Mouse (Mus musculus) skeletal muscle tissue, adult 2 months (tissue): ENCODE results near the gene Arfgef2.

Source experiments
- DNase-seq: peaks from one replicate; pipeline ENCODE4 v3.0.0-alpha.2; 2012; ENCODE audit warnings: low read depth, low spot score

The Arfgef2 gene

GRCm38 (mm10) chr2:166805250-166806172 is at the start of gene Arfgef2:
TSS of gene Arfgef2 (plus strand) at chr2:166805588.
- DNase-seq = peak; percentile 95

GRCm38 (mm10) chr2:166757969-166758368 is 47.4 kb upstream of the Arfgef2 start:
- no peak for DNase-seq

GRCm38 (mm10) chr2:166764051-166764450 is 41.3 kb upstream of the Arfgef2 start:
- no peak for DNase-seq

DNA sequence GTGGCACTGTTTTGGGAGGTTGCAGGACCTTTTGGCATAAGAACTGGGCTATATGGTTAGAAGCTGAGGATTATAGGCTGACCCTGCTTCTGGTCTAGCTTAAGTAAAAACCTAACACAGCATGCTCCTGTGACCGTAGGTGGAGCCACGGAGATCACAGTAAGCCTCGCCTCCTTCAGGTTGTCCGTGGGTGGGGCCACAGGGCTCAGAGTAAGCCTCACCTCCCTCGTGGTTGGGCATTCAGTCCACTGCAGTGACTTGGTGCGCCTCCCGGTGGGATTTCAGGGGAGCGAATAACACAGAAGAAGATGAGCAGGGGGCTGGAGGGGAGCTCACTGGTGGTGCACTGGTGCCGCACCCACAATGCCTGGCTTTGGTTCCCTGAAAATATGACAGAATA is 37.8 kb upstream of the Arfgef2 start:
- no peak for DNase-seq

- peak; percentile 75 for DNase-seq
Measured at GRCm38 (mm10) chr2:166771396-166771795, 34.0 kb upstream of the Arfgef2 start.

DNA sequence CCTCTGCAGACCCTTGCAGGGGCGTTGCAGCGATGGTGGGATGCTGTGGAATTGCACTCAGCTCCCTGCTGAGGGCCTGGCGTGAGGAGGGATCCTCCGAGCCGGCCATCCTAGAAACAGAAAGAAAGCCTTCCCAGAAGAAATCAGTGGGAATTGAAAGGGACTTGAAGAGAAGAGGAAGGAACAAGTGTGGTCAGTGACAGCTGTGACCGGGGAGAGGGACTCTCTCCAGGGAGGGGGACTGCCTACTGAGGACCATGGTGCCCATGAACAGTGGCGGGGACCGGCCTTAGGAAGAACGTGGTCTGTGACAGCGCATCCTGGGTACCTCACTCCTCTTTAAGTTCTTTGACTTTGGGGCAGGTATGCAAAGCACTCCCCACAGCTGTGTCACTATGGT is 31.8 kb upstream of the Arfgef2 start:
- no peak for DNase-seq

DNA sequence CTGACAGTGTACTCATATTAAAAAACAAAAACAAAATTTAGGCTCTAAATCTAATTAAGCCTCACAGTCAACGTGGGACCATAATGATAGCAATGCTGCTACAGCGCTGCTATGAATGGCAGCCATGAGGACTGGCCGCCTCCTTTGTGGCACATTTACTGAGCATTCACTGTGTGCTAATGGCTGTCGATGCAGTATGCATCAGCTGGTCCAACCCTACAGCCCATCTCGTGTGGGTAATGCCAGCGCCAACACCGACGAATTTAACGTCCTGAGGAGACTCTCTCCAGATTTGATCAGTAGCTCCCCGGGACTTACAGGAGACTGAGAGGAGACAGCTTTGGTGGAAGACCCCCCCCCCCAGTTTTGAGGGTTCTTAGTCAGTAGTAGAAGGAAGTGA is 31.1 kb upstream of the Arfgef2 start:
- no peak for DNase-seq

DNA sequence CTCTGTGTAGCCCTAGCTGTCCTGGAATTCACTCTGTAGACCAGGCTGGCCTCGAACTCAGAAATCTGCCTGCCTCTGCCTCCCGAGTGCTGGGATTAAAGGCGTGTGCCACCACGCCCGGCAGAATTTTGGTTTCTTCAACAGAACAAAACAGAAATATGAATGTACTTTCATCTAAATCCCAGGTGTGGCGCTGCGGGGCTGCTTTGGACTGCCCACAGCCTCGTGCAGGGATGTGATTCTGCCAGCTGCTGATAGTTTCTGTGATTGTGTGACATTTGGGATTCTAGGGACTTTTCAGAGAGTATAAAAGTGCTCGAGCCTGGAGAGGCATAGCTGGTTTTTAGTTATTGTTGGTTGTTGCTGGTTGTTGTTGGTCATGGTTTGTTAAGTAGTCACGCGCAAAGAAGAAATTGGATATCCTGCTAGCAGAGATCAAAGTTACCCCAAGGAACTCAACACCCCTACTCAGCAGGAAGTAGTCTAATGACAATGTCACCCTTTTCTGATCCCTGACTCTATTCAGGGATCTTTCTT is 30.0 kb upstream of the Arfgef2 start:
- DNase-seq = no peak

- DNase-seq = no peak
Measured at GRCm38 (mm10) chr2:166776272-166776671, 29.1 kb upstream of the Arfgef2 start.

DNA sequence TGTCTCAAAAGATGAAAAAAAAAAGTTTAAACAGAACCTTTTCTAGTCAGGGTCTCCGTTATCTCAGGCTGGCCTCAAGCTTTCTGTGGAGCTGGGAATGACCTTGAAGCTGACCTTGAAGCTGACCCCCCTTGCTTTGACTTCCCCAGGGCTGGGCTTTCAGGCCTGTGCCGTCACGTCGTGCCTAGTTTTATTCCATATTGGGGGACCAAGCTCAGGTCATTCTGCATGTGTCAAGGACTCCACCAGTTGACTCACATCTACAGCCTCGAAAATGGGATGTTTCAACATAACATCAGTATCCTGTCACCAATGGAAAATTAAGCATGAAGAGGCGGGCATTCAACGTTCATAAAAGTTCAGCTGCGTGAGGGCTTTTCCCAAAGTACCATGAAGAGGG is 25.4 kb upstream of the Arfgef2 start:
- no peak for DNase-seq

DNA sequence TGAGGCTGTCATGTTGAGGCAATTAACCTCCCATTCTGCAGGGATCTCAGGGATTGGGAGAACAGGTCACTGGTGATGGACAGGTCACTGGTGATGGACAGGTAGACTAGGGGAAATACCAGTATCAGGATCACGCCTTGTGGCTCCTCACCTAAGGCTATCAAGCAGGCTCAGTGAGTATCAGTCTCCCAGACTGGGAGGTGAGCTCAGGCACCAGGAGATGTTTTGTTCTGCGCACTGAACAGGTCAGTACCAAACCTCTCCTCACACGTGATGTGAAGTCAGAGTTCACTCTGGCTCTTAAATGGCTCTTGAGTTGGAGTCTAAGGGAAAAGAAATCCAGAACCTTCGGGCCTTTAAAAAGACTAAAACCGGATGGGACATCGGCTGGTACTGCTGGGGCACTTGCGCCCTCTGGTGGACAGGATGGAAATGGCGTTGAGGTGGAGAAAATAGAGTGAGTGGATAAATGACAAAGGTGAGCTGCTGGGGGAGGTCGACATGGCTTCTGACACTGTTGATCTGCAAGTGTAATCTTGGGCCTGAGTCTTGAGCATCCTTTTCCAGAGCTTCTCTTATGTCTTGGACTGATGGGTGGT is 24.3 kb upstream of the Arfgef2 start:
- DNase-seq = peak; percentile 57

GRCm38 (mm10) chr2:166784376-166784775 is 21.0 kb upstream of the Arfgef2 start:
- no peak for DNase-seq

DNA sequence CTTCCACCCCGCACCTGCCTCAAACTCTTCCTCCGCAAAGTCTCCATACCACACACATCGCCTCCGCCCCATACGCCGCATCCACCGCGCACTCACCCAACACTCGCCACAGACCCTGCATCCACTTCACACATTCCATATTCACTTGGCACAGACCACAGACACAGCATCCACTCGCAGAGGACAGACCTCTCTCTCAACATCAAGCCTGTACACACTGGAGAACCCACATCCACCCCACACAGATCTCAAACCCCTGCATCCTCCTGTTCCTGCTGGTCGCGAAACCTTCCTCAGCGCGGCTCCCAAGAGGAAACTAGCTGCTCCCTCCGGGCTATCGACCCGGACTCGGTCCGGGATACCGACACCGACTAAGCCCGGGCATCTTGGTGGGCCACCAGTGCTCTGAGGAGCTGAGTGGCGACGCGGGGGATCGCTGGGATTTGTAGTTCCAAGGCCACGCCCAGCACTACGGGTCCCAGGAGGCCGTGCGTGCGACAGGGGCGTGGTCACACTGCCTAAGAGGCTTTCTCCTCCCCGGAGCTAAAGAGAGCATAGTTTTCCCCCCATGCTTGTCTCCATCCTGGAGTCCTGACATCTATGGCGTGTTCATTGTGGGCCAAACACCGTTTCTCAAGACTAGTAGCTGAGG is 18.9 kb upstream of the Arfgef2 start:
- peak; percentile 69 for DNase-seq

DNA sequence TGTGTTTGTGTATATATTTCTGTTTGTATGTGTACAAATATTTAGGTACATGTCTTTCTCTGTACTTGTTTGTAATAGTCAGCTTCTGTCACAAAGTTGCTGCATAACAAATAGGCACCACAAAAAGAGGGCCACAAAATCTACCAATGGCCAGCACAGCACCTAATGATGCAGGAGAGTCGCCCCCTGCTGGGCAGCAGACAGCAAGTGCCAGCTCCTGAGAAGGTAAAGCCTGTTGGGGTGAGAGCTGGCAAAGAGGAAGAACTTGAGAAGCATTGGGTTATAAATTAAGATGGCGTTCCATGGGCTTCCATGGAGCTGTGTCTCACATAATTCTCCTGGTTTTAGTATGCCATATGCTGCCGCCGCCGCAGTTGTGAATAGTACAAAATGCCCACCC is 13.7 kb upstream of the Arfgef2 start:
- DNase-seq = no peak

DNA sequence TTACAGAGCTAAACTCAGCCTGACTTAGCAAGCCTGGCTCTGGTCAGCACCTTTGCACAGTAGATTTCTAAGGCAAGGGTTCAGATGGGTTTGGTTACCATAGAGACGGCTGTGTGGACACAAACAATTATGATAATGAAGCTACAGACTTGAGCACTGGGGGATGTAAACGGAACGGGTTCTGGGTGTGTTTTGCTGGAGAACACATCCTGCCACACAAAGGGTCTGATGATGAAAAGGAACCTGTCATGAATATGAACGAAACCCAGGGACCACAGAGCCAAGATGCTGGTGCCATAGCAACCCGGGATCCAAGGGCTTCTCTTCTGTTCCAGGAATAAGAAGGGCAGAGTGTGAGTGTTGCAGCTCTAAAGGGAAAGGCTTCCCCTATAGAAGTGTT is 13.0 kb upstream of the Arfgef2 start, which contains the start of gene Trp53rkb:
TSS of gene Trp53rkb (plus strand) at position 177 of the 400 bp plus-strand sequence.
- DNase-seq = no peak

DNA sequence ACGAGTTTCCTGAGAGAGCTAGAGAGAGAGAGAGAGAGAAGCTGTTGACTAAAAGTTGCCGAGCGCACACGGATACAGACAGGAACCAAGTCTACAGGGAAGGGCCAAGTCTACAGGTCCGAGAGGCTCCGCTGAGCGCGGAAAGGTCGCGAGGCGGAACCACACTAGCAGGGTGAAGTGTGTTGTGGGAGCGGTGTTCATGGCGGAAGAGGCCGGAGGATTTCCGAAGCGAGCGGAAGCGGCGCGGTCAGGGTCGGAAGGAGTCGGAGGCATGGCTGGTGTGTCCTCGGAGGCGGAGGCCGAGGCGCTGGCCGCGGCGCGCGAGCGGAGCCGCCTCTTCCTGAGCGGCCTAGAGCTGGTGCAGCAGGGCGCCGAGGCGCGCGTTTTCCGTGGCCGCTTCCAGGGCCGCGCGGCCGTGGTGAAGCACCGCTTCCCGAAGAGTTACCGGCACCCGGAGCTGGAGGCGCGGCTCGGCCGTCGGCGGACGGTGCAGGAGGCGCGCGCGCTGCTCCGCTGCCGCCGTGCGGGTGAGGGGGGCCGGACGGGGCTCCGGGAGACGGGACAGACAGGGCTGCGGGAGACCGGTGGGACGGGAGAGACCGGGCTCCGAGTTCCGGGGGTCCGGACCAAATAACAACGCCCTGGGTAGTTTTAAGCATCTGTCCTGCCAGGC is 11.7 kb upstream of the Arfgef2 start:
- peak; percentile 72 for DNase-seq

DNA sequence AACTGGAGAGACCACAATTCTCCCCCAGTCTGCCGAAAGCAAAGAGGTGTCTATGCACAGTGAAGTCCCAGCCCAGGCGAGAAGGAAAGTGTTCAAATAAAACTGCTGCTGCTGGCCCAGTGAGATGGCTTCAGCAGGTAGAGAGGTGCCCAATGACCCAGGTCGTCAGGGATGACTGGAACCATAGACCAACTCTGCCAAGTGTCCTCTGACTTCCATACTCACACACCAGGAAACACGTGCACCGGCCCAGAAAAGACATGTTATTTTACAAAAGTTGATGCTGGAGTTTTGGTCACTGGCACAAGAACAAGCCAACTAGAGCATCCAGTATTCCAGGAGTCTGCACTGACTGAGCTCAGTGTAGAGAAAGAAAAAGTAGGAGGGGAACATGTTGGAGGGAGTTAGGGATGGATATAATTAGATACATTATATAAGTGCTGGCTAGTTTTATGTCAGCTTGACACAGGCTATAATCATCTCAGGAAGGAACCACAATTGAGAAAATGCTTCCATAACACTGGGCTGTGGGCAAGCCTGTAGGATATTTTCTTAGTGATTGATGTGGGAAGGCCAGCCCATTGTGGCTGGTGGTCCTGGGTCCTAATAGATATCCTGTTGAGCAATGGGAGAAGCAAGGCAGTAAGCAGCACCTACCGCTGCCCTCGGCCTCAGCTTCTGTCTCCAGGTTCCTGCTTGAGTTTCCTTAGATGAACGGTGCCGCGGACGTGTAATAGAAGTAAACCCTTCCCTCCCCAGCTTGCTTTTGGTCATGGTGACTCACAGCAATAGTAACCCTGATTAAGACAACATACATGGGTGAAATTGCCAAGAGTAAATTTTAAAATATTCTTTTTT is 5.5 kb upstream of the Arfgef2 start:
- DNase-seq = no peak

- no peak for DNase-seq
Measured at GRCm38 (mm10) chr2:166800473-166800857, 4.9 kb upstream of the Arfgef2 start.

DNA sequence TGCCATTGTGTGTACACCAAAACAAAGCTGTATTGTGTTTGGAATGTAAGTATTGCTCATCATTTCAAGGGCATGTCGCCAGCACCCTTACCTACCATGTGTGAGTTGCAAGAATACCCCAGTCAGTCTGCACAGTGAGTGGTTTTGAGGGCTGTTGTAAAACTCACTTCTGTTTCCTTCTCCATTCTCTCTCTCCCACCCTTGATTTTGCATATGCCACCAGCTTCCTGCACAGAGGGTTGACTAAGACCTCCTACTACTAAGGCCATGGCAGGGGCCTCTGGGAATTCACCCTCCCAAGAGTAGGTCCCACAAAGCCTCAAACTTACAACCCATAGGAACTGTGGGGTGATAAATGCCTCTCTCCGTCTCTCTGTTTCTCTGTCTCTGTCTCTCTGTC is 4.0 kb upstream of the Arfgef2 start:
- no peak for DNase-seq

DNA sequence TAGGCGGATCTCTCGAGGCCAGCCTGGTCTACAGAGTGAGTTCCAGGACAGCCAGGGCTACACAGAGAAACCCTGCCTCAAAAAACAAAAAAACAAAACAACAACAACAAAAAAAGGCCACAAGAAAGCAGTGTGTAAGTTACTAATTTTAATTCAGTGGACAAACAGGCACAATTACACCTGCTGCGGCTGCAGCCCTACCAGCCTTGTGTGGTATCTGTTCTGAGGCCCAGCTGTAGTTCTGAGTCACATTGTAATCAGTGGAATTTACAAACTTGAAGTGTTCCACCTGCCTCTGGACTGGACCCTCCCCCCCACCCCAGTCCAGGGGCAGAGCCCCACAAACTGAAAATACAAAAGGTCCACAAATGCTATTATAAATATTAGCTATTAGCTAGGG is 2.1 kb upstream of the Arfgef2 start:
- DNase-seq = no peak
